10 mouse cellular contexts compared by ENCODE assay signal in genomic region chr13:33942212-33942779, GRCm38 (mm10). TPM values are rescaled to one million over a fixed set of nuclear protein-coding genes. Genes with fewer than 3 reads are reported as not detected.
A peak's percentile ranks its signal among the peaks of the same experiment; 100 is the strongest.
DNase-seq lines count a peak whose midpoint lies in the region; ATAC-seq and TF ChIP-seq lines count a peak whose summit lies in the region.
"Had no signal": no experiment of that assay in that cellular context is flagged by ENCODE, and none has a peak within 500 bp of the region (broad histone marks: within the 10 kb centered on the region; RNA-seq: fewer than 3 reads in every experiment).

No protein-coding gene starts in this region.

- peak; percentile 34 to 35 for DNase-seq in frontal cortex, postnatal 36 days (ENCODE audit: low spot score in 2 of 2)
- no peak for DNase-seq in frontal cortex, postnatal 25 days (ENCODE audit: low spot score in 2 of 2)
- peak; percentile 27 for DNase-seq in midbrain, embryonic 10.5 days (ENCODE audit: low spot score)
- DNase-seq in liver, embryonic 13.5 days: peak; percentile 9
- peak; percentile 63 for DNase-seq in thymus, postnatal 4 days

- no peak for ATAC-seq in midbrain, embryonic 16.5 days
- no peak for ATAC-seq in liver, embryonic 13.5 days (ENCODE audit: low read depth)
- no peak for ATAC-seq in monocyte, adult 5-6 weeks (replicated peaks; ENCODE audit: insufficient number of reproducible peaks, low FRiP score, low TSS enrichment, poor library complexity, severe bottlenecking)

- no peaks in the 10 kb centered on the region for H3K9me3 ChIP-seq in midbrain, embryonic 10.5 days (replicated peaks)
- H3K9me3 ChIP-seq in midbrain, embryonic 16.5 days (replicated peaks; ENCODE audit: control insufficient read depth, low read length, poor library complexity, severe bottlenecking): no peaks in the 10 kb centered on the region
- H3K9me3 ChIP-seq in liver, embryonic 13.5 days (replicated peaks): no peaks in the 10 kb centered on the region
- H3K9me3 ChIP-seq: megakaryocyte, embryonic 14.5 days had no signal

- H3K9ac ChIP-seq in midbrain, embryonic 16.5 days (ENCODE audit: low read depth, low read length): no peak overlapping the region
- no peak overlapping the region for H3K9ac ChIP-seq in liver, embryonic 13.5 days

- peak; percentile 59; the same call in 1 of the 2 replicates for TF ChIP-seq CTCF in bone marrow macrophage, adult 2 months (IDR thresholded peaks at IDR 0.05; ENCODE audit: low read depth, low read length)

- no peak overlapping the region for H3K4me2 ChIP-seq in midbrain, embryonic 16.5 days (ENCODE audit: low read length)
- H3K4me2 ChIP-seq in liver, embryonic 13.5 days: no peak overlapping the region

- H3K4me3 ChIP-seq in midbrain, embryonic 10.5 days: no peak overlapping the region
- no peak overlapping the region for H3K4me3 ChIP-seq in midbrain, embryonic 16.5 days (ENCODE audit: low read depth, low read length)
- H3K4me3 ChIP-seq in bone marrow macrophage, adult 2 months (ENCODE audit: insufficient read depth, low read length): no peak overlapping the region
- H3K4me3 ChIP-seq in liver, embryonic 13.5 days (replicated peaks): no peak overlapping the region
- H3K4me3 ChIP-seq: megakaryocyte, embryonic 14.5 days had no signal

- no peaks in the 10 kb centered on the region for H3K27me3 ChIP-seq in midbrain, embryonic 10.5 days (ENCODE audit: low read depth, poor library complexity, severe bottlenecking)
- H3K27me3 ChIP-seq in midbrain, embryonic 16.5 days (ENCODE audit: control insufficient read depth, insufficient read depth, low read depth, low read length): no peaks in the 10 kb centered on the region
- no peaks in the 10 kb centered on the region for H3K27me3 ChIP-seq in liver, embryonic 13.5 days
- H3K27me3 ChIP-seq: megakaryocyte, embryonic 14.5 days had no signal

- no peak for TF ChIP-seq POLR2A in bone marrow macrophage, adult 2 months (IDR thresholded peaks at IDR 0.05; ENCODE audit: borderline replicate concordance, low read depth, low read length)

- H3K4me1 ChIP-seq in midbrain, embryonic 10.5 days: no peaks in the 10 kb centered on the region
- H3K4me1 ChIP-seq in midbrain, embryonic 16.5 days (ENCODE audit: control insufficient read depth, insufficient read depth, low read length): no peaks in the 10 kb centered on the region
- H3K4me1 ChIP-seq in bone marrow macrophage, adult 2 months (ENCODE audit: control insufficient read depth, insufficient read depth, low read length): 0 out of 2 replicates have a peak, but pooled peaks cover 2% of the 10 kb centered on the region
- H3K4me1 ChIP-seq in liver, embryonic 13.5 days (replicated peaks): no peaks in the 10 kb centered on the region

- H3K27ac ChIP-seq in midbrain, embryonic 10.5 days (replicated peaks): no peak overlapping the region
- H3K27ac ChIP-seq in midbrain, embryonic 16.5 days (ENCODE audit: low read length): no peak overlapping the region
- H3K27ac ChIP-seq in bone marrow macrophage, adult 2 months (ENCODE audit: insufficient read depth, low read depth, low read length): no peak overlapping the region
- H3K27ac ChIP-seq in liver, embryonic 13.5 days: no peak overlapping the region

- WGBS in midbrain, embryonic 10.5 days: 46% methylated on average over 4 of the region's 4 CpGs
- 46% methylated on average over 4 of the region's 4 CpGs for WGBS in midbrain, embryonic 16.5 days
- WGBS in liver, embryonic 13.5 days (ENCODE audit: insufficient replicate concordance): 38% methylated on average over 4 of the region's 4 CpGs

- H3K36me3 ChIP-seq in midbrain, embryonic 10.5 days: no peaks in the 10 kb centered on the region
- no peaks in the 10 kb centered on the region for H3K36me3 ChIP-seq in midbrain, embryonic 16.5 days (ENCODE audit: control insufficient read depth, insufficient read depth, low read length)
- H3K36me3 ChIP-seq in liver, embryonic 13.5 days: no peaks in the 10 kb centered on the region

RNA-seq across cellular contexts. Expression of gene Nqo2, which starts 22.2 kb away (rescaled TPM):
- 21.6 and 22.3 TPM in 2 replicates for polyA plus RNA-seq in midbrain, embryonic 10.5 days (2016; fragmentation: Nextera tagmentation; extraction: Ambion mirVana)
- polyA plus RNA-seq in midbrain, embryonic 16.5 days (2015; fragmentation: Nextera tagmentation; extraction: Ambion mirVana): 6.3 and 7.7 TPM in 2 replicates
- 39.9 and 41.2 TPM in 2 replicates for polyA plus RNA-seq in bone marrow macrophage, adult 2 months (2012; ENCODE audit: insufficient read depth, insufficient read length, missing spikeins)
- 23.7 and 28.4 TPM in 2 replicates for polyA plus RNA-seq in liver, embryonic 13.5 days (2015; fragmentation: Nextera tagmentation; extraction: Ambion mirVana)
- 23.0 to 32.6 TPM (median 30.4 TPM) in 3 replicates for total RNA-seq in monocyte, adult 5-6 weeks (2017)

RNA-seq across cellular contexts. Expression of gene Serpinb6c, which starts 36.8 kb away (rescaled TPM):
- polyA plus RNA-seq in midbrain, embryonic 10.5 days (2016; fragmentation: Nextera tagmentation; extraction: Ambion mirVana): 0.09 and 0.10 TPM in 2 replicates
- 0.21 and 0.36 TPM in 2 replicates for polyA plus RNA-seq in midbrain, embryonic 16.5 days (2015; fragmentation: Nextera tagmentation; extraction: Ambion mirVana)
- not detected in 2 replicates for polyA plus RNA-seq in bone marrow macrophage, adult 2 months (2012; ENCODE audit: insufficient read depth, insufficient read length, missing spikeins)
- not detected in 2 replicates for polyA plus RNA-seq in liver, embryonic 13.5 days (2015; fragmentation: Nextera tagmentation; extraction: Ambion mirVana)
- total RNA-seq in monocyte, adult 5-6 weeks (2017): not detected in 3 replicates
- total RNA-seq: hematopoietic stem cell, adult 5-6 weeks had no signal

RNA-seq across cellular contexts. Expression of gene Ripk1, which starts 59.9 kb away (rescaled TPM):
- polyA plus RNA-seq in midbrain, embryonic 10.5 days (2016; fragmentation: Nextera tagmentation; extraction: Ambion mirVana): 6.8 and 7.7 TPM in 2 replicates
- 4.9 and 6.4 TPM in 2 replicates for polyA plus RNA-seq in midbrain, embryonic 16.5 days (2015; fragmentation: Nextera tagmentation; extraction: Ambion mirVana)
- 53.5 and 63.4 TPM in 2 replicates for polyA plus RNA-seq in bone marrow macrophage, adult 2 months (2012; ENCODE audit: insufficient read depth, insufficient read length, missing spikeins)
- polyA plus RNA-seq in liver, embryonic 13.5 days (2015; fragmentation: Nextera tagmentation; extraction: Ambion mirVana): 11.6 and 12.5 TPM in 2 replicates
- total RNA-seq in monocyte, adult 5-6 weeks (2017): 90.4 to 122 TPM (median 115 TPM) in 3 replicates

Comparison
In these comparisons a context has a peak if more than half of its experiments do, and no peak if none do; other contexts are left out.
1. DNase-seq: peak in frontal cortex, postnatal 36 days (2 of 2), midbrain, embryonic 10.5 days (single experiment), liver, embryonic 13.5 days (single experiment) and thymus, postnatal 4 days (single experiment); none in frontal cortex, postnatal 25 days (0 of 2).